Mouse (Mus musculus) cerebellum, postnatal 10 days (tissue): ENCODE measurements at regions not wholly inside any gene's neighbourhood (a gene's known extent, or its start where the extent isn't known, plus 50 kb on each side); places are given as distances from the start of the nearest gene placed in this dataset.
"Not testable (repeated sequence)": the region's sequence is repeated elsewhere in the genome, so short reads cannot be mapped to it uniquely, and the experiment has no call there.

Source experiments
- DNase-seq, 2 experiments: peaks; one replicate each; pipeline ENCODE4 v3.0.0; 2021; ENCODE audit warnings: mixed read lengths in 2 of 2

- DNase-seq, result peak in 1 of 2 experiments; percentile 7
Observed at GRCm38 (mm10) chr6:6387571-6387970, 170.6 kb upstream of the Slc25a13 start.

GRCm38 (mm10) chr6:6384971-6385370 is 168.0 kb upstream of the Slc25a13 start:
- DNase-seq, result no peak

- no peak for DNase-seq
Observed at GRCm38 (mm10) chr6:6384441-6384840, 167.5 kb upstream of the Slc25a13 start.

GRCm38 (mm10) chr6:6372421-6372820 is 155.4 kb upstream of the Slc25a13 start:
- no peak for DNase-seq

- no peak for DNase-seq
Observed at GRCm38 (mm10) chr6:6371444-6372093, 154.6 kb upstream of the Slc25a13 start.

- DNase-seq, result peak; percentile 70 to 75
Observed at GRCm38 (mm10) chr6:6364037-6364436, 147.1 kb upstream of the Slc25a13 start.

- no peak for DNase-seq
Observed at GRCm38 (mm10) chr6:6362678-6363354, 145.8 kb upstream of the Slc25a13 start.

GRCm38 (mm10) chr6:6361181-6361580 is 144.2 kb upstream of the Slc25a13 start:
- not testable (repeated sequence) for DNase-seq

- DNase-seq, result no peak
Observed at GRCm38 (mm10) chr6:6357477-6357876, 140.5 kb upstream of the Slc25a13 start.

- peak in 1 of 2 experiments; percentile 5 for DNase-seq
Observed at GRCm38 (mm10) chr6:6356967-6357366, 140.0 kb upstream of the Slc25a13 start.

- DNase-seq, result no peak
Observed at GRCm38 (mm10) chr6:6335251-6335650, 118.3 kb upstream of the Slc25a13 start.

GRCm38 (mm10) chr6:6330271-6330670 is 113.3 kb upstream of the Slc25a13 start:
- DNase-seq, result no peak

- no peak for DNase-seq
Observed at GRCm38 (mm10) chr6:6325516-6325915, 108.5 kb upstream of the Slc25a13 start.

- no peak for DNase-seq
Observed at GRCm38 (mm10) chr6:6316725-6317124, 99.8 kb upstream of the Slc25a13 start.

GRCm38 (mm10) chr6:6313171-6313570 is 96.2 kb upstream of the Slc25a13 start:
- no peak for DNase-seq

- no peak for DNase-seq
Observed at GRCm38 (mm10) chr6:6310213-6310612, 93.2 kb upstream of the Slc25a13 start.

- no peak for DNase-seq
Observed at GRCm38 (mm10) chr6:6307618-6308017, 90.6 kb upstream of the Slc25a13 start.

GRCm38 (mm10) chr6:6303767-6304166 is 86.8 kb upstream of the Slc25a13 start:
- no peak for DNase-seq

- no peak for DNase-seq
Observed at GRCm38 (mm10) chr6:6301001-6301510, 84.1 kb upstream of the Slc25a13 start.

GRCm38 (mm10) chr6:6298867-6299852 is 82.2 kb upstream of the Slc25a13 start:
- no peak for DNase-seq

- not testable (repeated sequence) for DNase-seq
Observed at GRCm38 (mm10) chr6:6295551-6295950, 78.6 kb upstream of the Slc25a13 start.

GRCm38 (mm10) chr6:6291781-6292180 is 74.8 kb upstream of the Slc25a13 start:
- DNase-seq, result peak; percentile 22 to 41

GRCm38 (mm10) chr6:6290427-6290826 is 73.5 kb upstream of the Slc25a13 start:
- DNase-seq, result no peak
